Mouse (Mus musculus): Measurements from ENCODE around the gene Nt5c2. TPM values are rescaled to one million over a fixed set of nuclear protein-coding genes. Genes with fewer than 3 reads are reported as not detected.
A peak's percentile ranks its signal among the peaks of the same experiment; 100 is the strongest.

The Nt5c2 gene
- polyA plus RNA-seq, 1 experiment from 2014 or later: 45.3 TPM

DNA sequence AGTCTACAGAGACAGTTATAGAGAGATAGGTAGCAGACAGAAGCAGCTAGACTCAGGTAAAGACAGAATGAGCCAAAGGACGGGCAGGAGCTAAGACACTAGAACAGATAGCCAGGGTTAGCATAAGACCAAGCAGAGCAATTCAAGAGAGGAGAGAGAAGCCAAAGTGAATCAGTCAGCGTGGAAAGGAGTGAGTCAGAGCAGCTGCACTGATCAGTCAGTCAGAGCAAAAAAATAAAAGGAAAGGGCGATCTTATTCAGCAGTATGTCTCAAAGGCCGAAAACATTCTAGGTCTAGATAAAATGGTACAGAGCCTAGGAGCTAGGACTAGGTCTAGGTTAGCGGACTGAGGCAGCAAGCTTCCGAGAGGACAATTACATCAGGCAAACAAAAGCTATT lies 70.6 kb downstream of the Nt5c2 start:
- TF ChIP-seq EP300 (IDR thresholded peaks at IDR 0.05): no peak
- no peak for TF ChIP-seq CTCF (IDR thresholded peaks at IDR 0.05)
- no peak overlapping the region for H3K27ac ChIP-seq (ENCODE audit: low read length)
- no peaks in the 10 kb centered on the region for H3K36me3 ChIP-seq (ENCODE audit: insufficient read depth, low read length)
- H3K4me3 ChIP-seq (ENCODE audit: low read depth, low read length): no peak overlapping the region
- 88% methylated on average over 6 of the region's 6 CpGs for WGBS
- no peak for ATAC-seq
- H3K27me3 ChIP-seq (replicated peaks; ENCODE audit: insufficient read depth, low read length): no peaks in the 10 kb centered on the region
- no peak overlapping the region for H3K9ac ChIP-seq (replicated peaks; ENCODE audit: low read depth)
- H3K4me2 ChIP-seq (replicated peaks; ENCODE audit: low read depth, low read length): no peak overlapping the region
- no peaks in the 10 kb centered on the region for H3K9me3 ChIP-seq (ENCODE audit: low read length)
- H3K4me1 ChIP-seq (ENCODE audit: insufficient read depth, low read depth, low read length): no peaks in the 10 kb centered on the region
- no peak for DNase-seq (ENCODE audit: low spot score)

DNA sequence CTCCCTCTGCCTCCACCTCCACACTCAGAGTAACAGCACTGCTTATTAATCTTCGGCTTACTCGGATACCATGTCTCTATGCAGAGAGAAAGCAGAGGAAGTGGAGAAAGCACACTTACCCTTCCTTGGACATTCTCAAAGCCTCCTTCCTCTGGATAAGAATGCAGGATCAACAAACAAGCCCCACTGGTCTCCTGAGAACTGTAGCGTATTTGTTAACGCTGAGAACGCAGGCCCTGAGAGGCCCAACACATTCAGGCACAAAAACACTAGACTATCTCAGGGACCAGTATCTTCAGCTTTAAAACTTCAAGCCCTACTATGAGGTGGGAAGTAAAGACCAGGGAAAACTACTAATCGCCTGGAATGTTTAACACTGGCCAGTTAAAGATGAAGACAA lies 77.8 kb downstream of the Nt5c2 start:
- ATAC-seq (no peak), DNase-seq (ENCODE audit: low spot score) (peak; percentile 35)
- H3K9me3 ChIP-seq (ENCODE audit: low read length): no peaks in the 10 kb centered on the region

GRCm38 (mm10) chr19:46934025-46934424 lies 80.9 kb downstream of the Nt5c2 start:
- H3K27ac ChIP-seq (ENCODE audit: low read length): no peak overlapping the region
- ATAC-seq (no peak), DNase-seq (ENCODE audit: low spot score) (peak; percentile 23)
- TF ChIP-seq CTCF (IDR thresholded peaks at IDR 0.05): no peak
- no peak for TF ChIP-seq EP300 (IDR thresholded peaks at IDR 0.05)
- no peak overlapping the region for H3K4me3 ChIP-seq (ENCODE audit: low read depth, low read length)
- no peak overlapping the region for H3K9ac ChIP-seq (replicated peaks; ENCODE audit: low read depth)
- no peak overlapping the region for H3K4me2 ChIP-seq (replicated peaks; ENCODE audit: low read depth, low read length)
- no peaks in the 10 kb centered on the region for H3K36me3 ChIP-seq (ENCODE audit: insufficient read depth, low read length)
- WGBS: 70% methylated on average over 4 of the region's 4 CpGs
- peaks cover 6% of the 10 kb centered on the region; the same call in 1 of the 2 replicates for H3K4me1 ChIP-seq (ENCODE audit: insufficient read depth, low read depth, low read length)
- no peaks in the 10 kb centered on the region for H3K9me3 ChIP-seq (ENCODE audit: low read length)
- no peaks in the 10 kb centered on the region for H3K27me3 ChIP-seq (replicated peaks; ENCODE audit: insufficient read depth, low read length)

More for the DNA sequence above, 77.8 kb downstream of the Nt5c2 start:
- no peaks in the 10 kb centered on the region for H3K36me3 ChIP-seq (ENCODE audit: insufficient read depth, low read length)
- 14% methylated on average over 6 of the region's 6 CpGs for WGBS
- H3K4me1 ChIP-seq (ENCODE audit: insufficient read depth, low read depth, low read length): peaks cover 6% of the 10 kb centered on the region; the same call in 1 of the 2 replicates
- H3K27me3 ChIP-seq (replicated peaks; ENCODE audit: insufficient read depth, low read length): no peaks in the 10 kb centered on the region
- H3K4me3 ChIP-seq (ENCODE audit: low read depth, low read length): no peak overlapping the region
- H3K9ac ChIP-seq (replicated peaks; ENCODE audit: low read depth): 0 out of 2 replicates have a peak overlapping the region, but pooled peaks have one; percentile 2
- H3K27ac ChIP-seq (ENCODE audit: low read length): peak overlapping the region; percentile 72
- H3K4me2 ChIP-seq (replicated peaks; ENCODE audit: low read depth, low read length): peak overlapping the region; percentile 36; the same call in 1 of the 2 replicates
- TF ChIP-seq EP300 (IDR thresholded peaks at IDR 0.05): no peak

DNA sequence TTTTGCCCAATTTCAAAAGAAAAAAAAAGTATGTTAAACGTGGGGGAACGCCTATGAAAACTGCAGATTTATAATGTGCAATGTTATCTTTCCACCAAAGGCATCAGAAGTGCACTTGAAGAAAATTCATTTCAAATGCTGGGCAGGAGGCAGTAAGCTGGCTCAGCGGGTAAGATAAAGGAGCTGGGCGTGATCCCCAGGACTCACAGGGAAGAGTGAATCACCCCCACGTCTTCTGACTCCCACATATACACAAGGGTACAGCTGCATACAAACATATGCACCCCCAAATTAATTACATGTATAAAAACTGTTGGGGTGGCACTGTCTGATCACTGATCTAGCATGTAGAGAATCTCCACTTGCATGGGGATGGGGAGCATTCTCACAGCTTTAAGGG lies 82.3 kb downstream of the Nt5c2 start:
- Histone ChIP-seq H3K9me3 (ENCODE audit: low read length) (no peaks in the 10 kb centered on the region), H3K4me3 (ENCODE audit: low read depth, low read length) (no peak overlapping the region), H3K4me2 (replicated peaks; ENCODE audit: low read depth, low read length) (no peak overlapping the region), H3K4me1 (ENCODE audit: insufficient read depth, low read depth, low read length) (peaks cover 6% of the 10 kb centered on the region; the same call in 1 of the 2 replicates), H3K36me3 (ENCODE audit: insufficient read depth, low read length) (no peaks in the 10 kb centered on the region), H3K9ac (replicated peaks; ENCODE audit: low read depth) (no peak overlapping the region), H3K27ac (ENCODE audit: low read length) (no peak overlapping the region), H3K27me3 (replicated peaks; ENCODE audit: insufficient read depth, low read length) (no peaks in the 10 kb centered on the region)
- DNase-seq (ENCODE audit: low spot score) (no peak), ATAC-seq (no peak)
- TF ChIP-seq EP300 (IDR thresholded peaks at IDR 0.05) (no peak), CTCF (IDR thresholded peaks at IDR 0.05) (no peak)
- 39% methylated on average over 5 of the region's 5 CpGs for WGBS

DNA sequence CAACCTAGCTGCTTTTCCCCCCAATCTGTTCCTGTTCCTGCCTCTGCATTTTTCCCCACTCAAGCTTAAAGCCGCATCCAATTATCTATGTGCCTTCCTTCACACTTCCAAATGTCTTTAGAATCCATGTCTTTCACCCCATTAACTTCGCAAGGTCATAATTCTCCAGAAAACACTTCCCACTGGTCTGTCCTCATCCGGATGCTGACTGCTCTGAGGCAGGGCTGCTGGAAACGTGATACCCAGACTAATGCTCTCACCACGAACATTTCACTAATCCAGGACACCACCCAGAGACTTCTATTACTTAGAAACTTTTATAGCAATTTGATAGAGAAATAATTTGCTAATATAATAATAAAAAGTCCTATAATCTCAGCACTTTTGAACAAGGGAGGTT lies 84.9 kb downstream of the Nt5c2 start:
- no peak overlapping the region for H3K4me2 ChIP-seq (replicated peaks; ENCODE audit: low read depth, low read length)
- no peak overlapping the region for H3K9ac ChIP-seq (replicated peaks; ENCODE audit: low read depth)
- WGBS: 72% methylated on average over 5 of the region's 5 CpGs
- no peak for TF ChIP-seq EP300 (IDR thresholded peaks at IDR 0.05)
- no peak for TF ChIP-seq CTCF (IDR thresholded peaks at IDR 0.05)
- no peaks in the 10 kb centered on the region for H3K27me3 ChIP-seq (replicated peaks; ENCODE audit: insufficient read depth, low read length)
- no peaks in the 10 kb centered on the region for H3K9me3 ChIP-seq (ENCODE audit: low read length)
- H3K4me1 ChIP-seq (ENCODE audit: insufficient read depth, low read depth, low read length): peaks cover 8% of the 10 kb centered on the region; the same call in 1 of the 2 replicates
- DNase-seq (ENCODE audit: low spot score) (no peak), ATAC-seq (no peak)
- no peaks in the 10 kb centered on the region for H3K36me3 ChIP-seq (ENCODE audit: insufficient read depth, low read length)
- H3K4me3 ChIP-seq (ENCODE audit: low read depth, low read length): no peak overlapping the region
- H3K27ac ChIP-seq (ENCODE audit: low read length): no peak overlapping the region

GRCm38 (mm10) chr19:46929044-46929587 lies 85.8 kb downstream of the Nt5c2 start:
- Histone ChIP-seq H3K4me2 (replicated peaks; ENCODE audit: low read depth, low read length) (no peak overlapping the region), H3K27me3 (replicated peaks; ENCODE audit: insufficient read depth, low read length) (no peaks in the 10 kb centered on the region), H3K27ac (ENCODE audit: low read length) (no peak overlapping the region), H3K9me3 (ENCODE audit: low read length) (no peaks in the 10 kb centered on the region), H3K4me1 (ENCODE audit: insufficient read depth, low read depth, low read length) (peaks cover 8% of the 10 kb centered on the region; the same call in 1 of the 2 replicates), H3K36me3 (ENCODE audit: insufficient read depth, low read length) (no peaks in the 10 kb centered on the region), H3K4me3 (ENCODE audit: low read depth, low read length) (no peak overlapping the region), H3K9ac (replicated peaks; ENCODE audit: low read depth) (no peak overlapping the region)
- TF ChIP-seq CTCF (IDR thresholded peaks at IDR 0.05) (no peak), EP300 (IDR thresholded peaks at IDR 0.05) (peak; percentile 36; the same call in 1 of the 2 replicates)
- 34% methylated on average over 6 of the region's 6 CpGs for WGBS
- ATAC-seq (peak; percentile 75), DNase-seq (ENCODE audit: low spot score) (peak; percentile 94)

Data from lung, postnatal 0 days (tissue).